Mouse (Mus musculus): ENCODE results near the gene Mdga2.

Gene Mdga2

DNA sequence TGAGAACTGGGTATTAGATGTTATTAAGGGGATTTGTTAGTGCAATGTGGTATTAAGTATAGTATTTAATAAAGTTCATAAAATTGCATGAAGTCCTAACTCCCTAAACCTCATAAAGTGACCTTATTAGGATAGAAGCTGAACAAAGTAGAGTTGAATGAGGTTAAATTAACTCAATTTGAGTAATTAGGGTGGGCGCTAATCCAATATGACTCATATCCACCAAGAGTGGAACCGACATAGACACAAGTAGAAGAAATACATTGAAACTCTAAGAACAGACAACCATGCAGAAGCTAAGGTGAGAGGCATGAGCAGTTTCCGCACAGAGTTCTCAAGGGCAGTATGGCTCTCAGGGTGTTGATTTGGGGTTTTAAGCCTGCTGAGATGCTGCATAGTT lies 165.7 kb downstream of the Mdga2 start:
- DNase-seq = no peak

DNA sequence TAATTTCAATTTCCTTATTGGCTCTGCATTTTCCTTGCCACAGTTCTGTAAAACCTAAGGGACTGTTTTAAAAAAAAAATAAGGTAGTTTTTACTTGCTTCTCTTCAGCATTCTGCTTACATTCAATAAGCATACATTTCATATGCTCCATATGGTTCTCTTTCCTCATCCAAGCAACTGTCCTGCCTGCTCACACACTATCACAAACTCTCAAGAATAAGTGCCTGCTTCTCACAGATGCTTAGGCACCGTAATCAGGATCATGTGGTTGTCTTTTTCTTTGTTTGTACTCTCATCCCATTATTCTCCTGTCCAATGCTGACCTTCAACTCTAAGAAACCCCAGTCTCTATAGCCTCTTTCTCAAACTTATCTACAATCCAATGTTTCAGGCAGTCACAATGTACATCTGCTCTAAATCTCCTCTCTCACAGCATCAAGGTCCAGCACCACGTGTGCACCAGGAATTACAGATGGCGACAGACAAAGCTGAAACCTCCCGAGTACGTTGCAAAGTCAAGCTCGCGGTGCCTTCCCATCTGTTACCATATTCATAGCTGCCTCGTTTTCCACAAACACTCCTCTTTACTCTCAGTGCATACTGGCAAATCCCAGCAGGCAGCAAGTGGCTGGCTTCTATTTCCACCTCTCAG lies 177.1 kb downstream of the Mdga2 start:
- DNase-seq = peak in 1 of 2 experiments; percentile 4

DNA sequence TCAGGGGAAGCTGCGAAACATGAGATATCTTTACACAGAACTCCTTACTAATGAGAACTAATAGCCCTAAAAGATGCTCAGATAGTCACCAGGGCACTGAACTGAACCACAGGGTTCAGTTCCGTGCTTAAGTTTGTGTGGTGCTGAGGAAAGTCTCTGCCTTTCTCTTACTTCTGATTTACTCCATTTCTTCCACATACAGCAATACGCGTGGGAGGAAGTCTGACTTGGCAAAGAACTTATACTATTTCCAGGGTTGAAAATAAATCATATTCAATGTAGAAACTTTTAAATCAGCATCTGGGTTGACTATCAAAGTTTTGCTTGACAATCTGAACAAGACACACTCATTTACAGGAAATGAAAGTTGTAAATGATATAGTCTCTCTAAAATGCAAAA lies 180.5 kb downstream of the Mdga2 start:
- DNase-seq = no peak

DNA sequence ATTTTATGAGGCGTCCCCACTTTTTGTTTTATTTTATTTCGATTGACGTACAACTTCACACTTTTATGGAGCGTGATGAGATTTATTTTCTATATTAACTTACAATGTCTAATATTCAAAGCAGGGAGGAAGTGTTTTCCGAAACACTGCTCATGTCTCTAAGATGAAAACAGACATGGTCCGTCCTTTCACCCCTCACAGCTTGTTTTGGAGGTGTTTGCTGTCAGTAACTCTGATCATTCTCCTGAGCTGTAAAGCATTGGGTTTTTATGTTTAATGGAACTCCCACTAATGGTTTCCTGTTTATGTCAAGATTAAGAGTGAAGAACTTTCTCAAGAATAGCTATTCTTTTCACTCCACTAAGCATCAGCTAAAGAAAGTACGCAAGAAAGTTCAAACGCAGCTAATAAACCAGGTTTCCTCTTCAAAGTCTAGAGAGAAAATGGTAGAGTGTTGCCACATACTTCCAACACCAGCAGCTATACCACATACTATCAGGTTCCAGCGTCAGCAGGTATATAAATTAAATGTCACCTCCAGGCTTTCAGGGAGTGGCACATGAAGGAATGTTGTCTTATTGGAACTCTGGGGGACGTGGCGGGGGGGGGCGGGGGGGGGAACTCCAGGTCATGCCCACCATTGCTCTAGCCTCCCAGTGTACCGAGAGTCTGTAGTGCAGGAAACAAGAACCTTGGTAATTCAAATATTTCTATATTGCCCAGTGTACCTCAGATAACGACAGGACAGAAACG lies 186.7 kb downstream of the Mdga2 start:
- no peak for DNase-seq

DNA sequence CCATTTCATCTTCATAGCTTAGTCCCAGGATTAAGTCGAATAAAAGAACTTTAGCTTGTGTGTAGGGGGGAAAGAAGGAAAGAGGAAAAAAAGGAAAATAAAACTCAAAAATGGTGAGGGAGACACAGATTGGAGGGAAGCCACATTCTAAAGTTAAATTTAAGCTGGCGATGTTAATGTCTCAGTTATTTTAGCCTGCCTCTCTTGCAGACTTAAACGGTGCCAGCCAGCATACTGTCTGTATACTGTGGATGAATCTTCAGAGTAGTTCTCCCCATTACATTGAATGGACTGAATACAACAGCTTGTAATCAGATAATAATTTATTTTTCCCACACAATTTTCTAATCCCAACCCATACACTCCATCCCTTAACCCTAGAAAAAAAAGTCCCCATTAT lies 205.2 kb downstream of the Mdga2 start:
- DNase-seq = no peak

DNA sequence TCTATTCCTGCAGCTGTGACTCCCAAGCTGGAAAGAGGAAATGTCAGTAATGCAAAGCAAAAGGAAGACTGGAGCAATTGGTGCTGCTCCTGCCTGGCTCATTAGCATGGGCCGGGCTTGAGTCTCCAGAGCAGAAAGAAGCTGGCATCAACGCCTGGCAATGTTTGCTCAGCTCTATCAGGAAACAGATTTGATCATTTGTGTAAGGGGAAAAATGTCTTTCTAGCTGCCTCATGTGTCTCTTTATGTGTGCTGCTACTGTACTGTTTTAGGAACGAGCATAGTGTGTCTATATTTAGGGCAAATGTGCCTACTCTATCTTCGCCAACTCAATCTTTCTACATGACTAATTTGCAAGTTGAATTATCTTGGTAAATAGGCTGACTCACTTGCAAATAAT lies 211.0 kb downstream of the Mdga2 start:
- peak; percentile 3 to 14 for DNase-seq

DNA sequence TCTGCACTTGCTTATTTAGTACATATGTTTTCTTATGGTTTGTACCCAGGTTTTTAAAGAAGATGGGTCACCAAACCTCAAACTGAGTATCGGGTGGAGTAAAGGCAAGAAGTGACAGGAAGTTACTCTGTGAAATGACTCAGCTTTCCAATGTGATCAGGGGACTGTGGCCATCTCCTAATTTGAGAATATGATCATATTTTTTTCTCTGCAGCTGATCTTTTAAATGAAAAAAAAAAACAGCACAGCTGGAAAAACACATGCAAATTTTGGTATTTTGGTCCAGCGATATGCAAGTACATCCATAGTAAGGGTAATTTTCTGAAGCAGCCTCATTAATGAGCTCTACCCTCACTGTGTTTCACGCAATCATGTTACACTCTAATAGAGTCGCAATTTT lies 212.0 kb downstream of the Mdga2 start:
- DNase-seq = no peak

DNA sequence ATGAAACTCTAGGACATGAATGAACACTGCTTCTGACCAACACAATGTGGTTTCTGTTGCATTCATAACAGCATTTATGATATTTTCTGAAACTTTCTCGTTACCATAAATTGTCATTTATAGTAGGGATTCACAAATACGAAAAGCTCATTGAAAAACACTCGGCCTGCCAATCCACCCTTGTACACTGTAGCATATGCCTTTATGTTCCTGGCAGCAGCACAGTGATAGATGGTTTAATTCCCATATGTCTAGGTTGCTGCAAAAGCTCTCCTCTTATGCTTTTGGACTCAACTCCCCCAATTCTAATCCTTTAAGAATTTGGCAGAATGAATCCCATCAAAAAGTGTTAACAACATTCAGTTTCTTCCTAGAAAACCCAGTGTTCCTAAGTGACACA lies 213.2 kb downstream of the Mdga2 start:
- no peak for DNase-seq

DNA sequence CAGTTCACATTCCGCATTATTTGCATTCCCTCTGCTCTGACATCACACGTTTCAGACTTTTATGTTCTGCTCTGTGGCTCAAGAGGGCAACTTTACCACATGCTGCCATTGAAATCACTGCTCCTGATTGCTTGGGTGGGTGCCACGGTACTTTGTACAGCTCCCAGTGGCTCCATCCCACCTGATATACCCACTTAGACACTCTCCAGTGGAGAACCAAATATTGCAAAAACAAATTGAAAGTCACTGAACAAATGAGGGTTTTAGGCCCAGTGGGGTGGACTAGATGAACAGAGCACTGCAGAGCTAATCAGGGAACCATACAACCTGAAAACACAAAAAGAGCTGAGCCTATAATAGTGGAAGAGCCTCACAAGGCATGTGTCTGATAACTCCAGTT lies 268.2 kb downstream of the Mdga2 start:
- no peak for DNase-seq

DNA sequence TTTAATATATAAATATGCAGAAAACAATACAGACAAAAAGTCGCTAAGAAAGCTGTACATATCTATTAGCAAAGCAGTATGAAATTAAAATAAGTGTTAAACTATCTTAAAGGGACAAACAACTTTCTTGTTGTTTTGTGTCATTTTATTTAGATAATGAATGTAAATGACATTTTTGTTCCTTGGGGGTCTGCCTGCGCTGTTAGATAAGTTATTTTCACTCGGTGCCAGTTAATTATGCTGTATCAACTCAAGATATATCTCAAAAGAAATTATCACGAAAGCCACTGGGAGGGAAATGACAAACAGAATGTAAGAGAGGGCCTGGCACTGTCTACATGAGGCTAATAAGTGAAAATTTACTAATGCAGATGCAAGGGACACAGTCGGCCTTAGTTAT lies 306.6 kb downstream of the Mdga2 start:
- no peak for DNase-seq

DNA sequence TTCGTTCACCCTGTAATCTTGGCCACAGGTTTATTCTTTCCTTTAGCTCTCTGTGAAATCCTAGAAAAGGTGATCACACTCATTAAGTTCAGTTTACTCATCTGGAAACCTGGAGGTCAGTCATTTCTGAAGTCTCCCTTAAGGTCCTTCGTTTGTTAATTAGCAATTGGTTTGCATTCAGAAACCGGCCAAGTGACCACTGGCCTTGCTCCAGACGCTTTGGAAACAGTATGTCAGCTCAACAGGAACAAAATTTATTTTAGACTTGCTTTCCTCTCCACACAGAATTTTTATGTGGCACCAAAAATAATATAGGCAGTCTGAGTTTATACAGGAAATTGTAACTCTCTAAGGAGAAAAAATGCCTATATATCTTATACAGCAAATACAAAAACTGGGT lies 323.0 kb downstream of the Mdga2 start:
- peak; percentile 19 to 43 for DNase-seq

DNA sequence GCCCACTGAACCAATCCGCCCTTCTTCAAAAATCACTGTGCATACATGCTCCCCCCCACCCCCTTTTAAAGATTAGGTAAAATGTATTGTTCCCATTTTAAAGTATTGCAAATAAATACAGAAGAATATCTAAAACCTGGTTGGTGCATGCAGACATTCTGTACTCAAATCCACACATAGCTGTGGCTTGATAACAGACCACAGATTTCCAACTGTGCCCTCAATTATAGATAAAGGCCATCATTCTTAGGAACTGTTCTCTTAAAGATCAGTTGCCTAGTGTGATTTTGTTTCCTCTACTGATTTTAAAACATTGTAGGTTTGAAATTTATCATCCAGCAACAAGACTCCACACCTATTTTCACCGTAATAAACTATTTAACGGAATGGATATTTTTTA lies 325.6 kb downstream of the Mdga2 start:
- DNase-seq = no peak

DNA sequence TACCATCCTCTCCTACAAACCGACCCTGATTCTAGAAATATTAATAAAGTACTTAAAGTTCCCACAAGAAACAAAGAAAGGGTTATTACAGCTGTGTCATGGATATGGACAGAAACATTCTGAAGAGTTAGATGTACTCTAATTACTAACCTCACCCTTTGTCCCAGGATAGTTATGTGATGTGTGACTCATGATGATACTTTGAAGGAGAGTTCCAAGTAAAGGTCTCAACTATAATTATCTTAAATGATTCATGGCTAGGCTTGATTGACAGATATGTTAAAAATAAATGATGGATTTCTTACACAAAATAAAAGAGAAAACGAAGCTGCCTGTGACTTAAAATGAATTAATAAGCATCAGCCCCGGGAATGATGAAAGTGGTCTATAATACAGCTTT lies 332.1 kb downstream of the Mdga2 start:
- DNase-seq = no peak

DNA sequence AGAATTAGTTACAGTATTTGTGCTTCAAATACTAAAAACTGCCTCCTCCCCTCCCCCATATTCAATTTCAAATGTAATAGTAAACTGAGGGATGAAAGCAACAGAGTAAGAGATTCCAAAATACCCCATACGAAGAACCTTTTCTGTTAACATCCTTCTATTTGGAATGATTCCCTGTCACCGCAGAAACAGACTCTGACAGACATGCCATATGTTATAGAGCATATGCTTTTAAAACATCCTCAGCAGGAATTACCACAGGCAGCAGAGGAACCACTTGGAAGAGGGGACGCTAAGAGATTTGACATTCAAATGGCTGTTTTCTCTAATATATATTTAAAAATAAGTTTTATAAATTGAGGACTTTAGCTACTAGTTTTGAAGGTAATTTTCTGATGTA lies 333.1 kb downstream of the Mdga2 start:
- DNase-seq = peak in 1 of 2 experiments; percentile 4

DNA sequence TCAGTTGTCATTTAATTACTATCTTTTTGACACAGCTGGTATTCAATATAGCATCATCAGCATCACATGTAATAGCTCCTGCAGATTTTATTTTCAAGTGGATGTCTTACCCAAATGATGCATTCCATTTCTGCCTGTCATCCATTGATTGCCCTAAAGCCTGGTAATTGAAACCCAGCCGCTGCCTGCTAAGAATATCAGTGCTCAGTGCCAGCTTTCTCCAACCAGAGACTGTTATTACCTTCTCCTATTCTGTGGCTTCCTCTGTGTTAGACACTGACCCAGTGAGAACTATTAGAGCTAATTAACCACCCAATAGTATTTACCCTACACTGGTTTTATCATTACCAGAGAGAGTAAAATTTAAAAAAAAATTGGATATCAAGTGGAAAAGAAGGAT lies 333.7 kb downstream of the Mdga2 start:
- DNase-seq = no peak

DNA sequence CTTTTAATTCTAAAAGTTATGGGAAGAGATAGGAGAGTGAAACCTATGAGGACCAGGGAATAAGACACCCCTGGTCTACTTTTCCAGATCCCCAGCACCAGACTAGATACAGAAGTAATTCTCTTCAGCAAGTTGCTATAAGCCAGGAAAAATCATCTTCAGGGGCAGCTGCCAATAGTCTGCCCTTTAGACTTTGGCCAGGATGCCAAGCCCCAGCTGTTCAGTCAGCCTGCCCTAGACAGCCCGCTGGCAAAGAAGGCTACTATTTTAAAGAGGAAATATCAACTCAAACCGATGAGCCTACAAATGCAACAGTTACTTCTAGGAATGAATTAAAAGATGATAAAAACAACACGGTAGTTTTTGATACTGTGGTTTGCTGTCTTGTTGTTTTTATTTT lies 356.1 kb downstream of the Mdga2 start:
- DNase-seq = peak; percentile 8 to 36

DNA sequence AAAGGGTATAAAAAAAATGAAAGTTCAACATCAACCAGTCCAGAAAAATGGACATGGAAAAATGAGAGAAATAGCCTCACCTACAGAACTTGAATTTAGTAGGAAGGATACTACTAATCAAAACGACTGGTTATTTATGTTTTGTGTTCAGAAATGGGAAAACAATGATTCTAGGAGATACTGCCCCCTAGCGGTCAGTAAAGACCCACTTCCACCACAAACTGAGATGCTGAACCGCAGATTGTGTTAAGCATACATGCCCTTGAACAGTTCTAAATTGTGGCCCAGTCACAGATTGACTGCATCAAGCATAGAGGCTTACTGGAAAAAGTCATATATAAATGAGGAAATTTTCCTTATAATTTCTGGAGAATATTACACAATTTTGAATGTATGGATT lies 369.2 kb downstream of the Mdga2 start:
- DNase-seq = peak in 1 of 2 experiments; percentile 29

DNA sequence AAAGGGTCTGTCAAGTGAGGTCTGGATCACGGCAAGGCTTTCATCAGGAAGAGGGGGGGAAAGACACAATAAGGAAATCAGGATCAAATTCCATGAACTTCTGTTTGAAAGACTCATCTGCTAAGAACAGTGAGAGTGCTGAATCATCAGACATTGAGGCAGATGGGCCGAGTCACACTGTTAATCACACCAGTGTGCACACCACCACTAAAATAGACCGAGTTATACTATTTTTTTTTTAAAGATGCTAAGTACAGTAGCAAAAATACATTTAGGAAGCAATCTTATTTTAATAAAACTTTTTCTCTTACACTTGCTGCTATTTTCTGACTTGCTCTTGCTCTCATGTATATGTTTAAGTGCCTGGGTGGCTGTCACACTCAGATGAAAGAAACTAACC lies 382.0 kb downstream of the Mdga2 start:
- no peak for DNase-seq

DNA sequence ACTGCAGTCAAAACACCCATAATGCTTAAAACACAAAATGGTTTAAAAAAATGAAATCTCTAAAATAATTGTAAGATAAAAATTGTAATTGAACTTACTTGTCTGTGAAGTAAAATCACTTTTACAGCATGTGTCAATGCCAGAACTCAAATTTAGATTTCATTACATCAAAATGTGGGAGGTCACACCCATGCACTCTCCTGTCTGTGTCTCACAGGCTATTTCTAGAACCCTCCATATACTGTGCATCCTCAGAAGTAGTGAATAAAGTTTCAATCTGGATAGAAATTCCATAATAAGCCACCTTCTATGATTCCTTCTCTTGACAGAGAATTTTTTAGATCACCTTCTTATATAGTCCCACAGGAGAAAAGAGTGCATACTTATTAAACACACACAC lies 466.7 kb downstream of the Mdga2 start:
- no peak for DNase-seq

DNA sequence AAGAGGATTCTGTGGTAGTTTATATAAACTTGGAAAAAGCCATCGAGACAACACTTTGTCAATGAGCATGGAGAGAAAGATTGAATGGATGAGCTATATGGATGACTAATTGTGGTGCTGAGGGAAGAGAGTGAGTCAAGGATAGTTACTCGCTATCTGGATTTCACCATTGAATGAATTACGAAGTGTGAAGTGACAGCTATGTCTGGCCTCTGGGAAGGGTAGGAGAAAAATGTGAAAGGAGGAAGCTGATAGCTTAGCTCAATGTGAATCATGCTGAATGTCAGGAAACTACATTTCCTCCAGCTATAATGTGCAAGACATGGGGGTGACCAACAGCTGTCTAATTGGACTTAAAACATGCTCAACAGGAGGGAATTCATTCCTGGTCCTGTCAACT lies 487.8 kb downstream of the Mdga2 start:
- no peak for DNase-seq

DNA sequence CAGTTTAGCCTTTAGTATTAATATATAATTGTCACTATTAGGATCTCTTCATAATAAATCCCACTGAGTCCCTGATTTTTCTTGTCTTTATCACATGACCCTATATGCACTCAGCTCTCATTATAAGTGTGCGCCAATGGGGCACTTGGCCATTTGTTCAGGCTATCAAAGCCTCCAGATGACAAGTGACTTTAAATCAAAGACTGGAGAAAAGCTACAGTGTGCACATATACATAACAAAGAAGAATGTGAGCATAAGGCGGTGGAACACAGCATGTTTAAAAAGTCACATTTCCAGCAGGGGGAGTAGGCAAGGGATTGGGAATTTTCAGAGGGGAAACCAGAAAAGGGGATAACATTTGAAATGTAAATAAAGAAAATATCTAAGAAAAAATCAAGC lies 497.9 kb downstream of the Mdga2 start:
- DNase-seq = no peak

DNA sequence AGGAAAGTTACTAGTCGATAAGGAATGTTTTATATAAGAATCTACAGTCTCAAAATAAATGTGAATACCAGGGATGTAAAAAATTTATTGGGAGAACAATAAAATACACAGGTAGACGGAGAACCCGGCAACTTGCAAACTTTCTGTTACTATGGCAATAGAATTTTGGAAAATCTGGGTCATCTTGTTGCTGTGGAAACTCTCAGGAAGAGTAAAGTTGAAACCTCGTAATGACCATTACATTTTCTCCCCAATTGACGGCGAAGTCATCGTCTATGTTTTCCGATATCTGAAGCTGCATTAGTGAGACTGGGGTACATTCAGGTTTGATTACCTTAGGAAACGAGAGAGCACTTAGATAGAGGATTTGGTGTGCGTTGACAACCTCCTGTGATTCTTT lies 514.0 kb downstream of the Mdga2 start:
- no peak for DNase-seq

DNA sequence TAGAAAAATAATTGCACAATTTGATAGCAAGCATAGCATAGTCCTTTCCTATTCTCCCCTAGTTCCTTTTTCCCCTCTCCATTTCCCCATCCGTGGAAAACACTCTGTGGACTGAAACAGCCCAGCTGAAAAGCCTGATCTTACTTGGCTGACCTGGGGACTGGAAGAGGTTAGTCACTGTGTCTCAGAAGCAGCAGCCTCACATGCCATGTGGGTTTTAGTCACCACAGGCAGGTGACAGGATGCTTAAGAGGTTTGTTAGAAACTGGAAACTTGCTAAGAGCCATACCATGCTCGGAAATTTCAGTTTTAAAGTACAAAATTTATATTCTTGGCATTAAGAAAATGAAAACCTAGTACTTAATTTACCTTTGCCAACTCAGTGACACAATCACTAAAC lies 514.9 kb downstream of the Mdga2 start:
- DNase-seq = no peak

DNA sequence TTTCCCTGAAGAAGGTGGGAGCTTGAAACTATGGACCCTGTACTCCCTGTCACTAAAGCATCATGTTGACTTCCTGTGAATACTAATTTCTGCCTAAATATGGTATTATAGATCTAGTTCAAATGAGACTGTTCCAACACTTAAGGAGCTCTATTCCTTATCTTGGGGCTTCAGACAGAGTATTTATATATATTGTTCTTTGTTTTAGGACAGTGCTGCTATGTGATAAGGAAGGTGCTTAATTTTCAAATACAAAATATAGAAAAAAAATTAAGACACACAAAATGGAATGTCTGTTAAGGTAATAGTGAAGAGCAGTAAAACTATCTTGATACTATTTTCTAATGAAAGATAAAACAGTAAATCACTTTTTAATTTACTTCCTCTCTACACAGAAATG lies 517.3 kb downstream of the Mdga2 start:
- no peak for DNase-seq

DNA sequence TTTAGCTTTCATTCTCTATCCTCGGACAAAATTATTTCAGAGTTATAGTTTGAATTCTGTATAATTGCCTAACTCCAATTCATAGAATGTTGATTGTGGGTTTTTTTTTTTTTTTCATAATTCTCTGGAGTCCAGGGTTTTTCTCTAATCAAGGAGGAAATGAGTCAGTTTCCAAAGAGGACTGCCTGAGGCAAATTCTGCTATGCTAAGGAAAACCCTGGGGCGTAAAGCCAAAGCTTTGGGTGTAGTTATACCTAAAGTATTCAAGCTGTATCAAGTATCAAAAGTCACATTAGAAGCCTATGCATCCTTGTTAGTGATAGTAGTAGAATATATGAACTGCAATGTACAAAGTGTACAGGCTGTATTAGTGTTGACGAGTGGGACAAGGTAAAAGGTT lies 519.6 kb downstream of the Mdga2 start:
- DNase-seq = no peak

Data from cerebellum, postnatal 25 days (tissue).